Mouse (Mus musculus): ENCODE measurements around the gene Gm9573. TPM values are rescaled to one million over a fixed set of nuclear protein-coding genes. Genes with fewer than 3 reads are reported as not detected.

Gene Gm9573
- polyA plus RNA-seq, 1 experiment: 0.10 TPM

- Histone ChIP-seq H3K4me3 (ENCODE audit: insufficient read depth, low read length) (no peak overlapping the region), H3K4me1 (ENCODE audit: control insufficient read depth, insufficient read depth, low read length) (no peaks in the 10 kb centered on the region), H3K27ac (ENCODE audit: insufficient read depth, low read length) (no peak overlapping the region)
- TF ChIP-seq POLR2A (IDR thresholded peaks at IDR 0.05; ENCODE audit: extremely low read depth, insufficient read depth, low read length) (no peak), CTCF (IDR thresholded peaks at IDR 0.05; ENCODE audit: extremely low read depth, insufficient read depth, low read length) (no peak)
Measured at GRCm38 (mm10) chr17:35601736-35602354, 24.6 kb downstream of the Gm9573 start.

GRCm38 (mm10) chr17:35601249-35601648 lies 25.2 kb downstream of the Gm9573 start, which contains the start of gene Sfta2:
Gene Sfta2 (plus strand): TSS chr17:35601549.
- H3K4me3 ChIP-seq (ENCODE audit: insufficient read depth, low read length): no peak within 1 kb of the TSS
- H3K4me1 ChIP-seq (ENCODE audit: control insufficient read depth, insufficient read depth, low read length): no peaks in the 10 kb centered on the region
- no peak within 1 kb of the TSS for H3K27ac ChIP-seq (ENCODE audit: insufficient read depth, low read length)
- no peak for TF ChIP-seq CTCF (IDR thresholded peaks at IDR 0.05; ENCODE audit: extremely low read depth, insufficient read depth, low read length)
- no peak for TF ChIP-seq POLR2A (IDR thresholded peaks at IDR 0.05; ENCODE audit: extremely low read depth, insufficient read depth, low read length)

- Histone ChIP-seq H3K4me1 (ENCODE audit: control insufficient read depth, insufficient read depth, low read length) (no peaks in the 10 kb centered on the region), H3K27ac (ENCODE audit: insufficient read depth, low read length) (no peak overlapping the region), H3K4me3 (ENCODE audit: insufficient read depth, low read length) (no peak overlapping the region)
- TF ChIP-seq CTCF (IDR thresholded peaks at IDR 0.05; ENCODE audit: extremely low read depth, insufficient read depth, low read length) (no peak), POLR2A (IDR thresholded peaks at IDR 0.05; ENCODE audit: extremely low read depth, insufficient read depth, low read length) (no peak)
Measured at GRCm38 (mm10) chr17:35597399-35597798, 29.0 kb downstream of the Gm9573 start.

GRCm38 (mm10) chr17:35594456-35594855 lies 32.0 kb downstream of the Gm9573 start:
- Histone ChIP-seq H3K4me3 (ENCODE audit: insufficient read depth, low read length) (no peak overlapping the region), H3K27ac (ENCODE audit: insufficient read depth, low read length) (no peak overlapping the region), H3K4me1 (ENCODE audit: control insufficient read depth, insufficient read depth, low read length) (no peaks in the 10 kb centered on the region)
- TF ChIP-seq POLR2A (IDR thresholded peaks at IDR 0.05; ENCODE audit: extremely low read depth, insufficient read depth, low read length) (no peak), CTCF (IDR thresholded peaks at IDR 0.05; ENCODE audit: extremely low read depth, insufficient read depth, low read length) (no peak)

GRCm38 (mm10) chr17:35593786-35594185 lies 32.7 kb downstream of the Gm9573 start:
- H3K27ac ChIP-seq (ENCODE audit: insufficient read depth, low read length): no peak overlapping the region
- H3K4me3 ChIP-seq (ENCODE audit: insufficient read depth, low read length): no peak overlapping the region
- no peak for TF ChIP-seq POLR2A (IDR thresholded peaks at IDR 0.05; ENCODE audit: extremely low read depth, insufficient read depth, low read length)
- TF ChIP-seq CTCF (IDR thresholded peaks at IDR 0.05; ENCODE audit: extremely low read depth, insufficient read depth, low read length): no peak
- H3K4me1 ChIP-seq (ENCODE audit: control insufficient read depth, insufficient read depth, low read length): no peaks in the 10 kb centered on the region

- H3K4me3 ChIP-seq (ENCODE audit: insufficient read depth, low read length): no peak overlapping the region
- TF ChIP-seq POLR2A (IDR thresholded peaks at IDR 0.05; ENCODE audit: extremely low read depth, insufficient read depth, low read length) (no peak), CTCF (IDR thresholded peaks at IDR 0.05; ENCODE audit: extremely low read depth, insufficient read depth, low read length) (no peak)
- no peak overlapping the region for H3K27ac ChIP-seq (ENCODE audit: insufficient read depth, low read length)
- H3K4me1 ChIP-seq (ENCODE audit: control insufficient read depth, insufficient read depth, low read length): no peaks in the 10 kb centered on the region
Measured at GRCm38 (mm10) chr17:35592131-35592530, 34.3 kb downstream of the Gm9573 start.

- no peak overlapping the region for H3K27ac ChIP-seq (ENCODE audit: insufficient read depth, low read length)
- TF ChIP-seq POLR2A (IDR thresholded peaks at IDR 0.05; ENCODE audit: extremely low read depth, insufficient read depth, low read length) (no peak), CTCF (IDR thresholded peaks at IDR 0.05; ENCODE audit: extremely low read depth, insufficient read depth, low read length) (no peak)
- H3K4me3 ChIP-seq (ENCODE audit: insufficient read depth, low read length): no peak overlapping the region
- no peaks in the 10 kb centered on the region for H3K4me1 ChIP-seq (ENCODE audit: control insufficient read depth, insufficient read depth, low read length)
Measured at GRCm38 (mm10) chr17:35591731-35592130, 34.7 kb downstream of the Gm9573 start.

- no peak overlapping the region for H3K27ac ChIP-seq (ENCODE audit: insufficient read depth, low read length)
- no peak for TF ChIP-seq CTCF (IDR thresholded peaks at IDR 0.05; ENCODE audit: extremely low read depth, insufficient read depth, low read length)
- no peak for TF ChIP-seq POLR2A (IDR thresholded peaks at IDR 0.05; ENCODE audit: extremely low read depth, insufficient read depth, low read length)
- no peaks in the 10 kb centered on the region for H3K4me1 ChIP-seq (ENCODE audit: control insufficient read depth, insufficient read depth, low read length)
- H3K4me3 ChIP-seq (ENCODE audit: insufficient read depth, low read length): no peak overlapping the region
Measured at GRCm38 (mm10) chr17:35591219-35591578, 35.2 kb downstream of the Gm9573 start.

GRCm38 (mm10) chr17:35590410-35591218 lies 35.8 kb downstream of the Gm9573 start:
- Histone ChIP-seq H3K4me1 (ENCODE audit: control insufficient read depth, insufficient read depth, low read length) (no peaks in the 10 kb centered on the region), H3K27ac (ENCODE audit: insufficient read depth, low read length) (no peak overlapping the region), H3K4me3 (ENCODE audit: insufficient read depth, low read length) (no peak overlapping the region)
- no peak for TF ChIP-seq POLR2A (IDR thresholded peaks at IDR 0.05; ENCODE audit: extremely low read depth, insufficient read depth, low read length)
- TF ChIP-seq CTCF (IDR thresholded peaks at IDR 0.05; ENCODE audit: extremely low read depth, insufficient read depth, low read length): peak; percentile 83

- Histone ChIP-seq H3K4me3 (ENCODE audit: insufficient read depth, low read length) (no peak overlapping the region), H3K27ac (ENCODE audit: insufficient read depth, low read length) (no peak overlapping the region), H3K4me1 (ENCODE audit: control insufficient read depth, insufficient read depth, low read length) (no peaks in the 10 kb centered on the region)
- no peak for TF ChIP-seq CTCF (IDR thresholded peaks at IDR 0.05; ENCODE audit: extremely low read depth, insufficient read depth, low read length)
- no peak for TF ChIP-seq POLR2A (IDR thresholded peaks at IDR 0.05; ENCODE audit: extremely low read depth, insufficient read depth, low read length)
Measured at GRCm38 (mm10) chr17:35588387-35588786, 38.0 kb downstream of the Gm9573 start.

Measured in cortical plate, adult 2 months (tissue).